Mouse (Mus musculus) MEL (cell line): Measurements from ENCODE around the gene Derl3. TPM values are rescaled to one million over a fixed set of nuclear protein-coding genes. Genes with fewer than 3 reads are reported as not detected.
A peak's percentile ranks its signal among the peaks of the same experiment; 100 is the strongest.

ENCODE experiments used
- DNase-seq: peaks from one replicate; pipeline ENCODE4 v3.0.0; 2011; ENCODE audit warnings: low read depth, low spot score
- H3K27ac ChIP-seq: 2 replicates; pipeline ENCODE4 v1.5.1; 2012; ENCODE audit warnings: low read depth, mild to moderate bottlenecking, control low read depth, low read length, moderate library complexity; ENCODE audit not compliant: control insufficient read depth
- H3K27me3 ChIP-seq, 2 experiments: fragments of 150-350 bp in 1 of 2; sonication (generic) in 1 of 2; 2 replicates each; pipeline ENCODE4 v1.6.1; 2012; ENCODE audit warnings: low read length in 2 of 2, mild to moderate bottlenecking in 2 of 2, improper control_type of control experiment in 1 of 2, moderate library complexity in 1 of 2; ENCODE audit not compliant: insufficient read depth in 2 of 2, control insufficient read depth in 1 of 2
- H3K36me3 ChIP-seq, 2 experiments: 2 replicates each; pipeline ENCODE4 v1.6.1; 2012 to 2014; ENCODE audit warnings: low read length in 2 of 2, improper control_type of control experiment in 1 of 2, inconsistent platforms in 1 of 2, mild to moderate bottlenecking in 1 of 2; ENCODE audit not compliant: insufficient read depth in 2 of 2, control insufficient read depth in 1 of 2
- H3K4me1 ChIP-seq, 2 experiments: fragments of 150-350 bp in 1 of 2; sonication (generic) in 1 of 2; 2 replicates each; pipeline ENCODE4 v1.6.1; 2012; ENCODE audit warnings: low read length in 2 of 2, improper control_type of control experiment in 1 of 2, mild to moderate bottlenecking in 1 of 2; ENCODE audit not compliant: insufficient read depth in 2 of 2, control insufficient read depth in 1 of 2
- H3K4me3 ChIP-seq, 2 experiments: fragments of 150-350 bp in 1 of 2; sonication (generic) in 1 of 2; 2 replicates each; pipeline ENCODE4 v1.5.1; 2012; ENCODE audit warnings: low read depth in 2 of 2, low read length in 2 of 2, mild to moderate bottlenecking in 2 of 2, moderate library complexity in 2 of 2, control low read depth in 1 of 2, improper control_type of control experiment in 1 of 2; ENCODE audit not compliant: control insufficient read depth in 1 of 2, insufficient read depth in 1 of 2
- H3K79me2 ChIP-seq: 2 replicates; pipeline ENCODE4 v1.6.1; 2012; ENCODE audit warnings: mild to moderate bottlenecking, low read length, moderate library complexity; ENCODE audit not compliant: control insufficient read depth, poor library complexity, insufficient read depth
- H3K9ac ChIP-seq: 2 replicates; pipeline ENCODE4 v1.6.1; 2012; ENCODE audit warnings: low read depth, mild to moderate bottlenecking, control low read depth, low read length, moderate library complexity; ENCODE audit not compliant: control insufficient read depth, poor library complexity, severe bottlenecking
- H3K9me3 ChIP-seq: fragments of 150-350 bp; sonication (generic); replicated peaks from 2 replicates; pipeline ENCODE4 v1.6.1; 2012; ENCODE audit warnings: mild to moderate bottlenecking, low read length, improper control_type of control experiment, moderate library complexity; ENCODE audit not compliant: insufficient read depth
- E2F4 ChIP-seq: IDR thresholded peaks from 2 replicates; pipeline ENCODE4 v1.6.1; 2011; ENCODE audit warnings: low read depth, low read length, improper control_type of control experiment, borderline replicate concordance
- ELF1 ChIP-seq: IDR thresholded peaks from 2 replicates; pipeline ENCODE4 v1.6.1; 2014; ENCODE audit warnings: low read depth, mild to moderate bottlenecking, inconsistent platforms, low read length, improper control_type of control experiment, moderate library complexity
- EP300 ChIP-seq, 2 experiments: IDR thresholded peaks; 2 replicates each; pipeline ENCODE4 v1.6.1; 2011; ENCODE audit warnings: improper control_type of control experiment in 2 of 2, low read length in 2 of 2, low read depth in 1 of 2, mild to moderate bottlenecking in 1 of 2
- GABPA ChIP-seq: IDR thresholded peaks from 2 replicates; pipeline ENCODE4 v1.6.1; 2012; ENCODE audit warnings: low read depth, mild to moderate bottlenecking, inconsistent platforms, low read length, improper control_type of control experiment, moderate library complexity
- GATA1 ChIP-seq: IDR thresholded peaks from 2 replicates; pipeline ENCODE4 v1.6.1; 2011; ENCODE audit warnings: low read depth, low read length, improper control_type of control experiment
- JUND ChIP-seq: IDR thresholded peaks from 2 replicates; pipeline ENCODE4 v1.6.1; 2011; ENCODE audit warnings: low read depth, mild to moderate bottlenecking, improper control_type of control experiment, low read length
- MEF2A ChIP-seq: IDR thresholded peaks from 2 replicates; pipeline ENCODE4 v1.6.1; 2014; ENCODE audit warnings: low read depth, mild to moderate bottlenecking, inconsistent platforms, low read length, improper control_type of control experiment; ENCODE audit not compliant: poor library complexity, insufficient replicate concordance, severe bottlenecking; ENCODE audit errors: extremely low read depth
- MXI1 ChIP-seq: IDR thresholded peaks from 2 replicates; pipeline ENCODE4 v1.6.1; 2011; ENCODE audit warnings: mild to moderate bottlenecking, low read depth, low read length, improper control_type of control experiment
- MYC ChIP-seq: IDR thresholded peaks from 2 replicates; pipeline ENCODE4 v1.6.1; 2011; ENCODE audit warnings: low read depth, mild to moderate bottlenecking, low read length, improper control_type of control experiment, moderate library complexity
- NELFE ChIP-seq: IDR thresholded peaks from 2 replicates; pipeline ENCODE4 v1.6.1; 2011; ENCODE audit warnings: low read depth, low read length, improper control_type of control experiment
- NRF1 ChIP-seq: IDR thresholded peaks from 2 replicates; pipeline ENCODE4 v1.6.1; 2014; ENCODE audit warnings: low read depth, mild to moderate bottlenecking, inconsistent platforms, low read length, improper control_type of control experiment, moderate library complexity; ENCODE audit not compliant: poor library complexity, insufficient read depth, severe bottlenecking
- POLR2AphosphoS2 ChIP-seq: IDR thresholded peaks from 2 replicates; pipeline ENCODE4 v1.6.1; 2011; ENCODE audit warnings: low read length, improper control_type of control experiment
- POLR2AphosphoS5 ChIP-seq: IDR thresholded peaks from 2 replicates; pipeline ENCODE4 v1.6.1; 2012; ENCODE audit warnings: low read depth, borderline replicate concordance, mild to moderate bottlenecking, inconsistent platforms, low read length, moderate library complexity, mixed read lengths
- RAD21 ChIP-seq: IDR thresholded peaks from 2 replicates; pipeline ENCODE4 v1.6.1; 2011; ENCODE audit warnings: mild to moderate bottlenecking, low read depth, low read length, improper control_type of control experiment
- SIN3A ChIP-seq: IDR thresholded peaks from 2 replicates; pipeline ENCODE4 v1.6.1; 2012; ENCODE audit warnings: low read length, improper control_type of control experiment, inconsistent platforms
- TAL1 ChIP-seq: IDR thresholded peaks from 2 replicates; pipeline ENCODE4 v1.6.1; 2012; ENCODE audit warnings: mild to moderate bottlenecking, inconsistent platforms, low read length, moderate library complexity, mixed read lengths
- TCF12 ChIP-seq: IDR thresholded peaks from 2 replicates; pipeline ENCODE4 v1.6.1; 2014; ENCODE audit warnings: low read depth, mild to moderate bottlenecking, inconsistent platforms, low read length, improper control_type of control experiment, moderate library complexity
- USF1 ChIP-seq: IDR thresholded peaks from 2 replicates; pipeline ENCODE4 v1.6.1; 2014; ENCODE audit warnings: low read depth, mild to moderate bottlenecking, inconsistent platforms, low read length, improper control_type of control experiment, moderate library complexity
- ZC3H11A ChIP-seq: IDR thresholded peaks from 2 replicates; pipeline ENCODE4 v1.6.1; 2012; ENCODE audit warnings: low read depth, mild to moderate bottlenecking, inconsistent platforms, low read length, improper control_type of control experiment
- ZMIZ1 ChIP-seq: IDR thresholded peaks from 2 replicates; pipeline ENCODE4 v1.6.1; 2012; ENCODE audit warnings: low read depth, mild to moderate bottlenecking, inconsistent platforms, low read length, improper control_type of control experiment, moderate library complexity
- ZNF384 ChIP-seq: IDR thresholded peaks from 2 replicates; pipeline ENCODE4 v1.6.1; 2012; ENCODE audit warnings: low read depth, mild to moderate bottlenecking, inconsistent platforms, low read length, improper control_type of control experiment
- polyA plus RNA-seq, 2 experiments: library from polyadenylated mRNA; stranded (reverse) in 1 of 2; unstranded in 1 of 2; fragments of >175 nt in 1 of 2; fragments of >200 nt in 1 of 2; gene quantifications; 2 replicates each; pipeline versions ENCODE4 v1.2.1 to v1.2.4; 2012; ENCODE audit warnings: low replicate concordance in 2 of 2, low read depth in 1 of 2; ENCODE audit not compliant: insufficient read length in 2 of 2, insufficient read depth in 1 of 2, missing spikeins in 1 of 2
- total RNA-seq: library from RNA; depleted of rRNA; stranded (reverse); fragments of 300-350 nt; gene quantifications from 2 replicates; pipeline ENCODE4 v1.2.3, GENCODE M21; 2012

Derl3 gene
- total and polyA plus RNA-seq, 3 experiments: 0.69 to 1.5 TPM; not detected in 1

- Histone ChIP-seq H3K36me3 (peaks cover 5 to 24% of the 10 kb centered on the region in 2 experiments), H3K27me3 (no peaks in the 10 kb centered on the region), H3K4me3 (no peak overlapping the region), H3K9me3 (no peaks in the 10 kb centered on the region), H3K9ac (no peak overlapping the region), H3K4me1 (peaks cover 0 to 5% of the 10 kb centered on the region in 2 experiments; a peak in 1 of 4 replicates), H3K79me2 (peaks cover 4% of the 10 kb centered on the region; the same call in 1 of the 2 replicates), H3K27ac (no peak overlapping the region)
- no peak for DNase-seq
- no peak for TF ChIP-seq MYC
- TF ChIP-seq TCF12: no peak
- TF ChIP-seq GATA1: no peak
- no peak for TF ChIP-seq USF1
- TF ChIP-seq EP300 (IDR thresholded peaks at IDR 0.05; ENCODE audit: low read depth in 1 of 2, low read length in 2 of 2): 0 out of 4 replicates have a peak, but pooled peaks of 1 of the 2 experiments have one; percentile 11
- TF ChIP-seq POLR2AphosphoS5: no peak
- no peak for TF ChIP-seq NELFE
- TF ChIP-seq SIN3A: 0 out of 2 replicates have a peak, but pooled peaks have one; percentile 14
Observed at GRCm38 (mm10) chr10:75913013-75913589, 19.9 kb downstream of the Derl3 start.

- H3K79me2 ChIP-seq: peaks cover 20% of the 10 kb centered on the region
- no peaks in the 10 kb centered on the region for H3K27me3 ChIP-seq
- TF ChIP-seq POLR2AphosphoS2 (no peak), TAL1 (no peak), MYC (no peak), TCF12 (no peak), RAD21 (no peak), ELF1 (no peak), E2F4 (no peak), MEF2A (no peak), ZC3H11A (no peak), ZNF384 (no peak), NRF1 (no peak), MXI1 (no peak), ZMIZ1 (no peak), JUND (no peak), GABPA (no peak)
- TF ChIP-seq, all 39 proteins: peak for 0
- Histone ChIP-seq H3K4me1 (peaks cover 0 to 16% of the 10 kb centered on the region in 2 experiments; a peak in 1 of 4 replicates), H3K9ac (no peak overlapping the region), H3K4me3 (no peak overlapping the region), H3K36me3 (peaks cover 16 to 19% of the 10 kb centered on the region in 2 experiments), H3K27ac (no peak overlapping the region), H3K9me3 (no peaks in the 10 kb centered on the region)
- DNase-seq: no peak
Observed at GRCm38 (mm10) chr10:75915557-75915956, 22.3 kb downstream of the Derl3 start.
